Mouse (Mus musculus) heart, postnatal 0 days (tissue): Measurements from ENCODE around the gene Gm6793. TPM values are rescaled to one million over a fixed set of nuclear protein-coding genes. Genes with fewer than 3 reads are reported as not detected.

Experiments
- ATAC-seq: fragments of 200-750 bp; cut with Nextera tagmentation; 2 replicates; pipeline ENCODE4 v1.8.0; 2017; ENCODE audit warnings: low read depth, moderate number of reproducible peaks, moderate library complexity; ENCODE audit not compliant: insufficient read depth
- DNase-seq: peaks from one replicate; pipeline ENCODE4 v3.0.0-alpha.2; 2016; ENCODE audit warnings: low spot score
- H3K27ac ChIP-seq: fragments of 300-500 bp; sonication (generic); 2 replicates; pipeline ENCODE4 v1.5.1; 2014; ENCODE audit warnings: low read depth, mild to moderate bottlenecking
- H3K27me3 ChIP-seq: fragments of 300-500 bp; sonication (generic); 2 replicates; pipeline ENCODE4 v1.6.1; 2014; ENCODE audit warnings: low read length, mixed read lengths; ENCODE audit not compliant: control insufficient read depth, insufficient read depth
- H3K36me3 ChIP-seq: fragments of 300-500 bp; sonication (generic); replicated peaks from 2 replicates; pipeline ENCODE4 v1.6.1; 2014; ENCODE audit warnings: low read length, mixed read lengths; ENCODE audit not compliant: control insufficient read depth, insufficient read depth
- H3K4me1 ChIP-seq: fragments of 300-500 bp; sonication (generic); 2 replicates; pipeline ENCODE4 v1.6.1; 2014; ENCODE audit warnings: antibody characterized with exemption; ENCODE audit not compliant: control insufficient read depth, insufficient read depth
- H3K4me2 ChIP-seq: fragments of 300-500 bp; sonication (generic); 2 replicates; pipeline ENCODE4 v1.6.1; 2014; ENCODE audit warnings: low read depth, mild to moderate bottlenecking, low read length, moderate library complexity
- H3K4me3 ChIP-seq: fragments of 300-500 bp; sonication (generic); 2 replicates; pipeline ENCODE4 v1.5.1; 2014; ENCODE audit warnings: low read depth, low read length
- H3K9ac ChIP-seq: fragments of 300-500 bp; sonication (generic); replicated peaks from 2 replicates; pipeline ENCODE4 v1.6.1; 2014; ENCODE audit warnings: low read depth, low read length, mixed read lengths
- H3K9me3 ChIP-seq: fragments of 300-500 bp; sonication (generic); replicated peaks from 2 replicates; pipeline ENCODE4 v1.6.1; 2016; ENCODE audit warnings: low read length; ENCODE audit not compliant: control insufficient read depth
- CTCF ChIP-seq: IDR thresholded peaks from 2 replicates; pipeline ENCODE4 v1.5.1; 2016; ENCODE audit warnings: antibody characterized with exemption, control low read depth, low read depth
- EP300 ChIP-seq: IDR thresholded peaks from 2 replicates; pipeline ENCODE4 v1.6.1; 2016; ENCODE audit warnings: antibody characterized with exemption, low read depth
- WGBS: fragments of 180-500 bp; shearing (Covaris S2); extraction: QIAGEN DNeasy Blood & Tissue Kit; methylation state at CpG from one replicate; pipeline ENCODE4 v1.1.7; 2014; 5-methylcytosine and 5-hydroxymethylcytosine counted together
- polyA plus RNA-seq: library from polyadenylated mRNA; unstranded; fragments of >200 nt; fragmentation: Nextera tagmentation; extraction: Ambion mirVana; gene quantifications from 2 replicates; pipeline ENCODE4 v1.2.1, GENCODE M21; 2015
- total RNA-seq: library from RNA; depleted of rRNA; stranded (reverse); fragments of >200 nt; gene quantifications from 2 replicates; pipeline ENCODE4 v1.2.3, GENCODE M21; 2014; ENCODE audit warnings: low replicate concordance

The Gm6793 gene
- total and polyA plus RNA-seq, 2 experiments from 2014 or later, result 0.14 TPM; not detected in 1

DNA sequence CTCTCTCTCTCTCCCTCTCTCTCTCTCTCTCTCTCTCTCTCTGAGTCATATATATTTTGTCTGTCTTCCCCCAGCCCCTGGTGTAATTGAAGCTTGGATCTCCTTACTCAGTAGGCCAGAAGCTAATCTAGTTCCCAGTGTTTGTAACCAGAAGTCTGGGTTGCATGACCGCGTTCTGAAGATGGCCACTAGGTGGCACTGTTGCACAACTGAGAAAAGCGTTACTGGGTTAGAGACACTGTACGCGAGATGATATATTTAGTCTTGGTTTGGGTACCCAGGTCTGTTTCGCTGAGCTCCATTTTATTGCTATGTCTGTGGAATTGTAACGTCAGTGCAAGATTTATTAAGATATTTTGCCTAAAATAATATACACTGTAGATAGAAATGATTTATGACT lies 31.1 kb upstream of the Gm6793 start:
- Histone ChIP-seq H3K36me3 (no peaks in the 10 kb centered on the region), H3K27me3 (no peaks in the 10 kb centered on the region), H3K9me3 (no peaks in the 10 kb centered on the region), H3K4me1 (no peaks in the 10 kb centered on the region), H3K4me2 (no peak overlapping the region), H3K4me3 (no peak overlapping the region), H3K27ac (no peak overlapping the region), H3K9ac (no peak overlapping the region)
- ATAC-seq, result peak; percentile 55
- TF ChIP-seq CTCF (peak; percentile 96), EP300 (no peak)
- peak; percentile 72 for DNase-seq
- WGBS, result 1% methylated on average over 7 of the region's 7 CpGs

DNA sequence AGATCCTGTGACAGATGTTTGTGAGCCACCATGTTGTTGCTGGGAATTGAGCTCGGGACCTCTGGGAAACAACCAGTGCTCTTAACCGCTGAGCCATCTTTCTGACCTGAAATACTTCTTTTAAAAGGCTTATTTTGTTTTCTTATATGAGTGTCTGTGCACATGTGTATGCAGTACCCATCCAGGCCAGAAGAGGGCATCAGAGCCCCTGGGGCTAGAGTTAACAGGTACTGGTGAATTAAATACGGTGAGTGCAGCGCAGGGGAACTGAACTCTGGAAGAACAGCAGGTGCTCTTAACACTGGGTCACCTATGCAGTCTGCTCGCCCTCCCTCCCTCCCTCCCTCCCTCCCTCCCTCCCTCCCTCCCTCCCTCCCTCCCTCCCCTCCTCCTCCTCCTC lies 30.3 kb upstream of the Gm6793 start:
- TF ChIP-seq CTCF, result peak; percentile 14; the same call in 1 of the 2 replicates
- TF ChIP-seq EP300, result no peak
- Histone ChIP-seq H3K27ac (no peak overlapping the region), H3K36me3 (no peaks in the 10 kb centered on the region), H3K4me3 (no peak overlapping the region), H3K27me3 (no peaks in the 10 kb centered on the region), H3K9ac (no peak overlapping the region), H3K9me3 (no peaks in the 10 kb centered on the region), H3K4me1 (no peaks in the 10 kb centered on the region), H3K4me2 (no peak overlapping the region)
- DNase-seq, result no peak
- no peak for ATAC-seq
- WGBS, result 64% methylated on average over 5 of the region's 5 CpGs

DNA sequence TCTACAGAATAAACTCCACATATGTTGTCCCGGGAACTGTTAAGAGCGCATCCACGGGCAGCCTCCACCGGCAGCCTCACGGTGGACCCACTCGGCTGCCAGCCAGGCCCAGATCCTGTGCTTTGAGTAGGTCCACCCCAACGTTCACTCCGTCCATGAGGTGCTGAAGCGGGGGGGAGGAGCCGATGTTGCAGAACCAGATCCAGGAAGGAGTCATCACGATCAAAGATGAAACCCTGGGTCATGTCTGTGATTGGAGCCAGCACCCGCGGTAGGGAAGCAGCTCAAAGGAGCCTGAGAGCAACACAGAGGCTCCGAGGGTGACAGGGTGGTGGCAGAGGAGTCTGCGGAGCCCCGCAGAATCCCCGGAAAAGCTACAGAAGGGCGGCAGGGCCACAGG lies 22.7 kb upstream of the Gm6793 start:
- H3K27ac ChIP-seq, result no peak overlapping the region
- no peaks in the 10 kb centered on the region for H3K27me3 ChIP-seq
- WGBS, result 71% methylated on average over 18 of the region's 18 CpGs
- DNase-seq (no peak), ATAC-seq (no peak)
- H3K4me1 ChIP-seq, result no peaks in the 10 kb centered on the region
- TF ChIP-seq CTCF (no peak), EP300 (no peak)
- H3K9me3 ChIP-seq, result no peaks in the 10 kb centered on the region
- no peak overlapping the region for H3K4me2 ChIP-seq
- no peak overlapping the region for H3K9ac ChIP-seq
- no peak overlapping the region for H3K4me3 ChIP-seq
- no peaks in the 10 kb centered on the region for H3K36me3 ChIP-seq

DNA sequence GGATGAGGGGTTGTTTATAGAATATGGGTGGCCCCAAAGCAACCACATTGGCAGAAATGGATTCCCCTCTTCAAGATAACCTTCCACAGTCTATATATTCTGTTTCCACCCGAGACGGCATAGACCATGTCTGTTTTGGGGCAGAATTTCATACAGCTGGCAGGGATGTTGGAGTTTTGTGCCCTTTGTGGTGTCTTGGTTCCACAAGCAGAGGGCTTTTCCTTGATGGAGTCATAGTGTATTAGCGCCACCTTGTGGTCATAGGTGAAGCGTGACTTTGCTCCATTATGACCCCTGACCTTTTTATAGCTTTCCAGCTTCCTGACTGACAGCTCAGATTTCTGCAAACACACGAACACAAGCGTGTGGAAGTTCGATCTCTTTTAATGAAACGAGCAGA lies 19.8 kb upstream of the Gm6793 start:
- H3K27ac ChIP-seq, result no peak overlapping the region
- no peaks in the 10 kb centered on the region for H3K4me1 ChIP-seq
- peak; percentile 80 for DNase-seq
- no peak overlapping the region for H3K9ac ChIP-seq
- no peaks in the 10 kb centered on the region for H3K27me3 ChIP-seq
- no peaks in the 10 kb centered on the region for H3K9me3 ChIP-seq
- no peak for ATAC-seq
- H3K4me2 ChIP-seq, result no peak overlapping the region
- TF ChIP-seq CTCF, result peak; percentile 82
- TF ChIP-seq EP300, result no peak
- no peak overlapping the region for H3K4me3 ChIP-seq
- 8% methylated on average over 8 of the region's 8 CpGs for WGBS
- no peaks in the 10 kb centered on the region for H3K36me3 ChIP-seq

DNA sequence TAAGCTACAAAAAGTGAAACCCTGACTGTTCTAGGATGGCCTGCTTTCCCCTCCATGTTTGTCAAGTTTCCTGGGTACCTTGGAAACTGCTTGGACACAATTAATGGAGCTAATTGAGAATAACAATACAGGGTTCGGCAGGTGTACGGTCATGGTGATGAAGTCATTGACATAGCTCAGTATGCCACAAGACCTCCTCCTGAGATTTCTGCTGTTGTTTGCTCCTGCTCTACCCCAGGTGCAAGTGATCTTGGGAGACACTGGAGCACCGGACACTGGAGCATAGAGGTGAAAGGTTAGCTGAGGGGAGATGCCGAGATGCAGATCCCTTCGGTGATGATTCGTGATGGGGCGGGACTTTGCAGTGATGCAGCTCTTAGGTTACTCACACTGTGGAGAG lies 18.2 kb upstream of the Gm6793 start:
- no peak for DNase-seq
- no peaks in the 10 kb centered on the region for H3K27me3 ChIP-seq
- TF ChIP-seq EP300, result no peak
- TF ChIP-seq CTCF, result no peak
- no peak overlapping the region for H3K27ac ChIP-seq
- ATAC-seq, result no peak
- no peak overlapping the region for H3K4me3 ChIP-seq
- H3K4me1 ChIP-seq, result no peaks in the 10 kb centered on the region
- WGBS, result 56% methylated on average over 7 of the region's 7 CpGs
- no peaks in the 10 kb centered on the region for H3K9me3 ChIP-seq
- H3K36me3 ChIP-seq, result no peaks in the 10 kb centered on the region
- H3K9ac ChIP-seq, result no peak overlapping the region
- no peak overlapping the region for H3K4me2 ChIP-seq

DNA sequence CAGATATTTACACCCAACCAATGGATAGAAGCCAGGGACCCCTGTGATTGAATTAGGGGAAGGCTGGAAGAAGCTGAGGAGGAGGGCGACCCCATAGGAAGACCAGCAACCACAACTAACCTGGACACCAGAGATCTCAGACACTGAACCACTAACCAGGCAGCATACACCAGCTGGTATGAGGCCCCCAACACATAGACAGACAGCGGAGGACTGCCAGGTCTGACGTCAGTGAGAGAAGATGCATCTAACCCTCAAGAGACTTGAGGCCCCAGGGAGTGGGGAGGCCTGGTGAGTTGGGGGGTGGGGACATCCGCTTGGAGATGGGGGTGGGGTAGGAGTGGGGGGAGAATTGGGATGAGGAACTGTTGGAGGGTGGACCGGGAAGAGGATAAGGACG lies 15.8 kb upstream of the Gm6793 start:
- H3K27me3 ChIP-seq, result no peaks in the 10 kb centered on the region
- no peak for ATAC-seq
- 53% methylated on average over 6 of the region's 6 CpGs for WGBS

More for the DNA sequence above, 15.8 kb upstream of the Gm6793 start:
- DNase-seq, result no peak
- Histone ChIP-seq H3K4me3 (no peak overlapping the region), H3K27ac (no peak overlapping the region), H3K4me1 (no peaks in the 10 kb centered on the region), H3K36me3 (no peaks in the 10 kb centered on the region), H3K9me3 (no peaks in the 10 kb centered on the region), H3K4me2 (no peak overlapping the region), H3K9ac (no peak overlapping the region)
- TF ChIP-seq CTCF (no peak), EP300 (no peak)
